Mouse (Mus musculus) embryonic fibroblast, embryonic 13.5 days (primary cell): ENCODE data around the gene Cdh23.

Experiments
- CTCF ChIP-seq: IDR thresholded peaks from 2 replicates; pipeline ENCODE4 v1.5.1; 2011; ENCODE audit warnings: mild to moderate bottlenecking, control low read depth, low read length, moderate library complexity, borderline replicate concordance; ENCODE audit not compliant: insufficient read depth
- POLR2A ChIP-seq: IDR thresholded peaks from 2 replicates; pipeline ENCODE4 v1.6.1; 2011; ENCODE audit warnings: low read depth, mild to moderate bottlenecking, control low read depth, low read length, moderate library complexity

GRCm38 (mm10) chr10:60290739-60291110 lies 405.6 kb downstream of the Cdh23 start:
- TF ChIP-seq CTCF (no peak), POLR2A (no peak)
